Mouse (Mus musculus): Measurements from ENCODE around the gene Adprhl2.

The Adprhl2 gene

GRCm38 (mm10) chr4:126321111-126321853 is at the start of gene Adprhl2:
Gene Adprhl2, minus strand, starts transcription at chr4:126321703.
- peak; percentile 99 for DNase-seq (ENCODE audit: low read depth)

GRCm38 (mm10) chr4:126360069-126360468 is 38.6 kb upstream of the Adprhl2 start:
- DNase-seq (ENCODE audit: low read depth), result no peak

GRCm38 (mm10) chr4:126343451-126343850 is 21.9 kb upstream of the Adprhl2 start:
- no peak for DNase-seq (ENCODE audit: low read depth)

GRCm38 (mm10) chr4:126339461-126339860 is 18.0 kb upstream of the Adprhl2 start:
- DNase-seq (ENCODE audit: low read depth), result no peak

- DNase-seq (ENCODE audit: low read depth), result peak; percentile 26
These were observed 10.9 kb upstream of the Adprhl2 start for GRCm38 (mm10) chr4:126332358-126332757.

- no peak for DNase-seq (ENCODE audit: low read depth)
These were observed 10.2 kb upstream of the Adprhl2 start for GRCm38 (mm10) chr4:126331751-126332150.

GRCm38 (mm10) chr4:126330295-126330694 is 8.8 kb upstream of the Adprhl2 start:
- no peak for DNase-seq (ENCODE audit: low read depth)

- DNase-seq (ENCODE audit: low read depth), result no peak
These were observed 4.5 kb upstream of the Adprhl2 start for GRCm38 (mm10) chr4:126326036-126326435.

- no peak for DNase-seq (ENCODE audit: low read depth)
These were observed 3.9 kb upstream of the Adprhl2 start, which contains the start of gene Tekt2 for GRCm38 (mm10) chr4:126325281-126325861. Gene Tekt2, minus strand, starts transcription at chr4:126325688.

- DNase-seq (ENCODE audit: low read depth), result no peak
These were observed 3.4 kb upstream of the Adprhl2 start for GRCm38 (mm10) chr4:126324861-126325260.

GRCm38 (mm10) chr4:126322646-126323045 is 1.1 kb upstream of the Adprhl2 start:
- DNase-seq (ENCODE audit: low read depth), result no peak

GRCm38 (mm10) chr4:126321854-126322511 is 480 bp upstream of the Adprhl2 start:
- DNase-seq (ENCODE audit: low read depth), result peak; percentile 23

GRCm38 (mm10) chr4:126319806-126320205 is 1.7 kb downstream of the Adprhl2 start:
- DNase-seq (ENCODE audit: low read depth), result no peak

GRCm38 (mm10) chr4:126316443-126317040 is 5.0 kb downstream of the Adprhl2 start:
- DNase-seq (ENCODE audit: low read depth), result no peak

- DNase-seq (ENCODE audit: low read depth), result no peak
These were observed 5.6 kb downstream of the Adprhl2 start for GRCm38 (mm10) chr4:126315931-126316330.

GRCm38 (mm10) chr4:126314393-126314792 is 7.1 kb downstream of the Adprhl2 start:
- no peak for DNase-seq (ENCODE audit: low read depth)

GRCm38 (mm10) chr4:126313202-126313601 is 8.3 kb downstream of the Adprhl2 start:
- DNase-seq (ENCODE audit: low read depth), result no peak

- DNase-seq (ENCODE audit: low read depth), result no peak
These were observed 9.8 kb downstream of the Adprhl2 start for GRCm38 (mm10) chr4:126311566-126312200.

GRCm38 (mm10) chr4:126310344-126310743 is 11.2 kb downstream of the Adprhl2 start:
- no peak for DNase-seq (ENCODE audit: low read depth)

GRCm38 (mm10) chr4:126309922-126310309 is 11.6 kb downstream of the Adprhl2 start:
- DNase-seq (ENCODE audit: low read depth), result peak; percentile 85

- no peak for DNase-seq (ENCODE audit: low read depth)
These were observed 12.1 kb downstream of the Adprhl2 start for GRCm38 (mm10) chr4:126309211-126309921.
